Mouse (Mus musculus): ENCODE measurements around the gene Pacsin1.

- TF ChIP-seq MAX (IDR thresholded peaks at IDR 0.05) = no peak
- no peak for TF ChIP-seq CEBPB (IDR thresholded peaks at IDR 0.05; ENCODE audit: low read depth)
- TF ChIP-seq CTCF (IDR thresholded peaks at IDR 0.05; ENCODE audit: control insufficient read depth, insufficient read depth, insufficient read length) = no peak
Observed at GRCm38 (mm10) chr17:27677756-27678155, 22.4 kb downstream of the Pacsin1 start.
